Mouse (Mus musculus) lung, embryonic 14.5 days (tissue): ENCODE measurements around the gene Carns1. TPM values are rescaled to one million over a fixed set of nuclear protein-coding genes. Genes with fewer than 3 reads are reported as not detected.

ENCODE experiments used
- ATAC-seq: fragments of 200-750 bp; cut with Nextera tagmentation; 2 replicates; pipeline ENCODE4 v1.8.0; 2017; ENCODE audit warnings: mild to moderate bottlenecking, moderate TSS enrichment, moderate library complexity; ENCODE audit not compliant: insufficient read depth
- DNase-seq: peaks from one replicate; pipeline ENCODE4 v3.0.0-alpha.2; 2015
- H3K27ac ChIP-seq: fragments of 300-500 bp; sonication (generic); 2 replicates; pipeline ENCODE4 v1.5.1; 2014; ENCODE audit warnings: low read depth, mild to moderate bottlenecking, moderate library complexity
- H3K27me3 ChIP-seq: fragments of 300-500 bp; sonication (generic); 2 replicates; pipeline ENCODE4 v1.6.1; 2014; ENCODE audit warnings: low read length, control low read depth; ENCODE audit not compliant: insufficient read depth
- H3K36me3 ChIP-seq: fragments of 300-500 bp; sonication (generic); 2 replicates; pipeline ENCODE4 v1.6.1; 2014; ENCODE audit warnings: control low read depth; ENCODE audit not compliant: insufficient read depth
- H3K4me1 ChIP-seq: fragments of 300-500 bp; sonication (generic); 2 replicates; pipeline ENCODE4 v1.6.1; 2014; ENCODE audit warnings: antibody characterized with exemption, control low read depth; ENCODE audit not compliant: insufficient read depth
- H3K4me2 ChIP-seq: fragments of 300-500 bp; sonication (generic); 2 replicates; pipeline ENCODE4 v1.6.1; 2014; ENCODE audit warnings: mild to moderate bottlenecking
- H3K4me3 ChIP-seq: fragments of 300-500 bp; sonication (generic); 2 replicates; pipeline ENCODE4 v1.5.1; 2014; ENCODE audit warnings: low read depth, low read length
- H3K9ac ChIP-seq: fragments of 300-500 bp; sonication (generic); 2 replicates; pipeline ENCODE4 v1.6.1; 2014
- H3K9me3 ChIP-seq: fragments of 300-500 bp; sonication (generic); 2 replicates; pipeline ENCODE4 v1.6.1; 2016; ENCODE audit warnings: low read depth, low read length, control low read depth
- CTCF ChIP-seq: IDR thresholded peaks from 2 replicates; pipeline ENCODE4 v1.5.1; 2016; ENCODE audit warnings: antibody characterized with exemption, low read depth
- WGBS: fragments of 180-500 bp; shearing (Covaris S2); extraction: QIAGEN DNeasy Blood & Tissue Kit; methylation state at CpG from one replicate; pipeline ENCODE4 v1.1.7; 2014; 5-methylcytosine and 5-hydroxymethylcytosine counted together
- polyA plus RNA-seq: library from polyadenylated mRNA; unstranded; fragments of >200 nt; fragmentation: Nextera tagmentation; extraction: Ambion mirVana; gene quantifications from 2 replicates; pipeline ENCODE4 v1.2.1, GENCODE M21; 2014

The Carns1 gene
- polyA plus RNA-seq, 1 experiment from 2014 or later = 2.5 TPM

GRCm38 (mm10) chr19:4217855-4218254, 42.6 kb upstream of the Carns1 start:
- H3K27me3 ChIP-seq = 0 out of 2 replicates have a peak, but pooled peaks cover 3% of the 10 kb centered on the region
- ATAC-seq (no peak), DNase-seq (no peak)
- no peaks in the 10 kb centered on the region for H3K9me3 ChIP-seq
- no peak for TF ChIP-seq CTCF
- no peak overlapping the region for H3K4me3 ChIP-seq
- H3K4me2 ChIP-seq = no peak overlapping the region
- WGBS = 38% methylated on average over 3 of the region's 3 CpGs
- H3K9ac ChIP-seq = no peak overlapping the region
- H3K27ac ChIP-seq = no peak overlapping the region
- H3K4me1 ChIP-seq = peaks cover 48% of the 10 kb centered on the region
- no peaks in the 10 kb centered on the region for H3K36me3 ChIP-seq

GRCm38 (mm10) chr19:4217140-4217539, 41.9 kb upstream of the Carns1 start:
- H3K36me3 ChIP-seq = no peaks in the 10 kb centered on the region
- no peak overlapping the region for H3K9ac ChIP-seq
- peaks cover 47% of the 10 kb centered on the region for H3K4me1 ChIP-seq
- 7% methylated on average over 5 of the region's 5 CpGs for WGBS
- DNase-seq (peak; percentile 57), ATAC-seq (peak; percentile 13; the same call in 1 of the 2 replicates)
- H3K4me2 ChIP-seq = peak overlapping the region; percentile 96
- H3K27ac ChIP-seq = no peak overlapping the region
- 0 out of 2 replicates have a peak, but pooled peaks cover 5% of the 10 kb centered on the region for H3K27me3 ChIP-seq
- H3K4me3 ChIP-seq = no peak overlapping the region
- TF ChIP-seq CTCF = no peak
- H3K9me3 ChIP-seq = no peaks in the 10 kb centered on the region

DNA sequence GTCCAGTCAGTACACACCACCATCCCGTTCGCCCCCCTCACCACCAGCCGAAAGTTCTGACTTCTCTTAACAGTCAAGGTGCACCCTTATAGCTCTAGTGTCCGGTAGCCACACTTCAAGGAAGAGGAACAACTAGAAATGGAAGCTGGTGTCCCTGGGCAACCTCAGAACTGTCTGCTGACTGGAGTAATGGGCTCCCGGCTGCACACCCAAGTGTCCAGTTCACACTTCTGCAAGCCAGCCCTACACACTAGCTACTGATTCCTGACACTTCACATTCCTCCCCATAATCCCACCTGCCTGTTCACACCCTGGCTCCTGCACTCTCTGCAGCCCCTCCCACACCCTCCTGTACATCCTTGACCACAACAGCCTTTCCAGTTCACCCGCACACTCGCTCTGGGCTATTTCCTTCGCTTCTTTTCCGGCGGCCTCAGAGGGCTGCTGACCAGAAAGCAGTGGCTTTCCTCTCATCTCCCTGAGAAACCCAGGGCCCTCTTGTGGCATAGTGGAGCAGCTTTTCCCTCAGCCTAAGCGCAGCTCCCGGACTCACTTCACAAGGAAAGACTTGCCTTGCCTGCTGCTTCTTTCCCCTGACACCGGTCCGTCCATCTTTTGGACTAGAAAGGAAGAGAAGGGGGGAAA, 40.9 kb upstream of the Carns1 start:
- H3K4me3 ChIP-seq = peak overlapping the region; percentile 85
- no peaks in the 10 kb centered on the region for H3K9me3 ChIP-seq
- 11% methylated on average over 14 of the region's 14 CpGs for WGBS
- TF ChIP-seq CTCF = peak; percentile 72
- ATAC-seq = peak; percentile 12; the same call in 1 of the 2 replicates
- no peak overlapping the region for H3K9ac ChIP-seq
- H3K4me1 ChIP-seq = peaks cover 38% of the 10 kb centered on the region
- 0 out of 2 replicates have a peak, but pooled peaks cover 6% of the 10 kb centered on the region for H3K27me3 ChIP-seq
- H3K27ac ChIP-seq = peak overlapping the region; percentile 65; the same call in 1 of the 2 replicates
- H3K36me3 ChIP-seq = no peaks in the 10 kb centered on the region
- DNase-seq = peak; percentile 84
- H3K4me2 ChIP-seq = peak overlapping the region; percentile 96

GRCm38 (mm10) chr19:4215451-4215840, 40.2 kb upstream of the Carns1 start:
- WGBS = 2% methylated on average over 21 of the region's 21 CpGs
- peak overlapping the region; percentile 96 for H3K4me2 ChIP-seq
- peak overlapping the region; percentile 88; the same call in 1 of the 2 replicates for H3K27ac ChIP-seq
- H3K27me3 ChIP-seq = 0 out of 2 replicates have a peak, but pooled peaks cover 6% of the 10 kb centered on the region
- DNase-seq (no peak), ATAC-seq (no peak)
- H3K9me3 ChIP-seq = no peaks in the 10 kb centered on the region
- peak overlapping the region; percentile 89 for H3K9ac ChIP-seq
- peaks cover 30% of the 10 kb centered on the region for H3K4me1 ChIP-seq
- H3K36me3 ChIP-seq = no peaks in the 10 kb centered on the region
- no peak for TF ChIP-seq CTCF
- H3K4me3 ChIP-seq = peak overlapping the region; percentile 85

- DNase-seq = peak; percentile 62
- peak overlapping the region; percentile 85 for H3K4me3 ChIP-seq
- H3K4me1 ChIP-seq = peaks cover 26% of the 10 kb centered on the region
- WGBS = 0% methylated on average over 49 of the region's 81 CpGs
- no peaks in the 10 kb centered on the region for H3K9me3 ChIP-seq
- 0 out of 2 replicates have a peak, but pooled peaks cover 6% of the 10 kb centered on the region for H3K27me3 ChIP-seq
- H3K9ac ChIP-seq = peak overlapping the region; percentile 89
- no peaks in the 10 kb centered on the region for H3K36me3 ChIP-seq
- no peak for TF ChIP-seq CTCF
- H3K4me2 ChIP-seq = peak overlapping the region; percentile 96
- peak; percentile 40 for ATAC-seq
- H3K27ac ChIP-seq = peak overlapping the region; percentile 88
Measured at GRCm38 (mm10) chr19:4214771-4215450, 39.6 kb upstream of the Carns1 start.

DNA sequence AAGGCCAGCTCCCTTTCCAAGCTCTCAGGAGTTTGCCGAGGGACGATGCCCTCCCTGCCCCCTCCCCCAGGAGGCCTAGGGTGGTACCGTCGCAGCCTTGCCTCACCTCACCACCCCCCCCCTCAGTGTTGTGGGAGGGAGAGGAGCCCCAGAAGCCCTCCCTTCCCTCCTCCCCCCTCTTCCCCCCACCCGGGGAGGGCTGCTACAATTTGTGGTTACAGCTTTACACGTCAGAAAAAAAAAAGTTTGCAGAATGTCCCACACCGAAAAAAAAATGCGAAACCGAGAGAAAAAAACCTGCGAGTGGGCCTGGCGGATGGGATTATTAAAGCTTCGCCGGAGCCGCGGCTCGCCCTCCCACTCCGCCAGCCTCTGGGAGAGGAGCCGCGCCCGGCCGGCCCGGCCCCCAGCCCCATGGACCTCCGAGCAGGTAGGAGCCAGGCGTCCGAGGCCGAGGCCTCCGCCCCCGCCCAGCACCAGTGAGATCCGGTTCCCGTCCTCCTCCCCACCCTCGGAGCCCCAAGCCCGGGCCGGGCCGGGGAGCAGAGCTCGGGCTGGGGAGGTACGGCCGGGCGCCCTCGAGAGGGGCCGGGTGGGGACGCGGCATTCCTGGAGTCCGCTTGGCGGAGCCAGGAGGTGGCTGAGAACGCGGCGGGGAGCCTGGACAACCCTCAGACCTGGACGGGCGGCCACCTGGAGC, 38.9 kb upstream of the Carns1 start, which contains the start of the genes Clcf1 and AC109138.7:
Gene Clcf1, plus strand, starts transcription at position 168 of the 700 bp plus-strand sequence.
Gene AC109138.7, plus strand, starts transcription at position 287 of the 700 bp plus-strand sequence.
- under 1% methylated on average over 48 of the region's 49 CpGs for WGBS
- peaks cover 23% of the 10 kb centered on the region for H3K4me1 ChIP-seq

More for the DNA sequence above, 38.9 kb upstream of the Carns1 start, which contains the start of the genes Clcf1 and AC109138.7:
- H3K4me2 ChIP-seq = peak within 1 kb of the TSS; percentile 96
- ATAC-seq (peak; percentile 52), DNase-seq (peak; percentile 68)
- peak within 1 kb of the TSS; percentile 89 for H3K9ac ChIP-seq
- no peaks in the 10 kb centered on the region for H3K36me3 ChIP-seq
- H3K4me3 ChIP-seq = peak within 1 kb of the TSS; percentile 85
- H3K27me3 ChIP-seq = 0 out of 2 replicates have a peak, but pooled peaks cover 6% of the 10 kb centered on the region
- peak within 1 kb of the TSS; percentile 88 for H3K27ac ChIP-seq
- TF ChIP-seq CTCF = no peak
- no peaks in the 10 kb centered on the region for H3K9me3 ChIP-seq
